Mouse (Mus musculus): ENCODE measurements around the gene U2surp.
"Not testable (repeated sequence)": the region's sequence is repeated elsewhere in the genome, so short reads cannot be mapped to it uniquely, and the experiment has no call there.

GRCm38 (mm10) chr9:95514361-95514760 lies 2.6 kb upstream of the U2surp start:
- not testable (repeated sequence) for TF ChIP-seq POLR2A (IDR thresholded peaks at IDR 0.05; ENCODE audit: control insufficient read depth, extremely low read depth, insufficient read depth, low read length, poor library complexity); CTCF (IDR thresholded peaks at IDR 0.05; ENCODE audit: borderline replicate concordance, control insufficient read depth, extremely low read depth, insufficient read depth, low read length, poor library complexity)

All from thymus, adult 2 months (tissue).